Mouse (Mus musculus) adrenal gland, postnatal 10 days (tissue): ENCODE results near the gene Il16. TPM values are rescaled to one million over a fixed set of nuclear protein-coding genes. Genes with fewer than 3 reads are reported as not detected.
"Not testable (repeated sequence)": the region's sequence is repeated elsewhere in the genome, so short reads cannot be mapped to it uniquely, and the experiment has no call there.

Experiments used
- DNase-seq: peaks from one replicate; pipeline ENCODE4 v3.0.0; 2021; ENCODE audit warnings: mixed read lengths
- total RNA-seq, 2 experiments: library from RNA; stranded (reverse); gene quantifications; 2 replicates each; pipeline ENCODE4 v1.2.3; 2021

Il16 gene
- total RNA-seq, 2 experiments from 2014 or later = 8.3 to 10.1 TPM

GRCm38 (mm10) chr7:83735108-83735781, 10.3 kb downstream of the Il16 start:
- no peak for DNase-seq

DNA sequence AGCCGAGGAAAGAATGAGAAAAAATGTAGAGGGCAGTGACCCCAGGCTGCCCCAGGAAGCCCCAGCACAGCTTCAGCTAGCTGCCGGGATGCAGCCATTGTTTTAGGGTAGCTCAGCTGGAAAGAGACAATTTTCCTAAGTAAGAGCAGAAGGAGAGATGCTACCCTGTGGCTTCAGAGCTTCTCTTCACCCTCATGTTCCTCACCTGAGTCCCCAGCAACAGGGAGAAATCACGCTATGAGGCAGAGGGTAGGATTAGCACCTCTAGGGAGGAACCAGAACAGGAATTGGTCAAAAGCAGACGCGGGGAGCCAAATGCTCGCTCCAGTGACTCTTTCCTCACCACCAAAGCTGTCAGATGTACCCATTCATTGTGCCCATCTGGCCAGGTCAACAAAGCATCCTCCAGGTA, 10.8 kb downstream of the Il16 start:
- DNase-seq = no peak

- DNase-seq = no peak
These were observed 11.3 kb downstream of the Il16 start for GRCm38 (mm10) chr7:83734246-83734645.

- DNase-seq = no peak
These were observed 12.7 kb downstream of the Il16 start for GRCm38 (mm10) chr7:83732781-83733180.

GRCm38 (mm10) chr7:83731961-83732666, 13.4 kb downstream of the Il16 start:
- no peak for DNase-seq

- DNase-seq = no peak
These were observed 14.2 kb downstream of the Il16 start for GRCm38 (mm10) chr7:83731297-83731696.

- DNase-seq = no peak
These were observed 18.4 kb downstream of the Il16 start for GRCm38 (mm10) chr7:83726936-83727632.

GRCm38 (mm10) chr7:83725801-83726200, 19.7 kb downstream of the Il16 start:
- DNase-seq = no peak

- no peak for DNase-seq
These were observed 21.0 kb downstream of the Il16 start for GRCm38 (mm10) chr7:83724541-83724940.

GRCm38 (mm10) chr7:83723954-83724353, 21.6 kb downstream of the Il16 start:
- DNase-seq = no peak

- no peak for DNase-seq
These were observed 22.3 kb downstream of the Il16 start for GRCm38 (mm10) chr7:83723221-83723620.

DNA sequence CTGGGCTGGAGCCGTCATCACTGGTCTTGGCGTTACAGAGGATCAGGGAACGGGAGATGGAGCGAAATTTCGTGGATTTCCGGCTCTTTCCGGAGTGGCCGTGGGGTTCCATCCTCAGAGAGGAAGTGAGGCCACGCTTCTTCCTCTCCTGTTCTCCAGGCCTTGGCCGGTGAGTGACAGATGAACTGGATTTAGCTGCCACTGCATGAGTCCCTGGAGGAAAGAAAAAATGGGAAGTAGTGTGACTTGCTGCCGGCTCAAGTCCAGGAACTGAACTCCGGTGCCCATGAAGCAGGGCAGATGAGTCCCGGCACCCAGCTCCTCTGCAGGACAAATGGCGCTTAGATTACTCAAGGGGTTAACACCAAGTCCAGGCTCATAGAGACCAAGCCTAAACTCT, 23.0 kb downstream of the Il16 start:
- DNase-seq = no peak

- no peak for DNase-seq
These were observed 25.3 kb downstream of the Il16 start for GRCm38 (mm10) chr7:83720231-83720630.

GRCm38 (mm10) chr7:83717021-83717725, 28.4 kb downstream of the Il16 start:
- DNase-seq = peak; percentile 17

- no peak for DNase-seq
These were observed 31.9 kb downstream of the Il16 start for GRCm38 (mm10) chr7:83713639-83714038.

- DNase-seq = not testable (repeated sequence)
These were observed 33.8 kb downstream of the Il16 start for GRCm38 (mm10) chr7:83711676-83712259.

GRCm38 (mm10) chr7:83703046-83703775, 42.3 kb downstream of the Il16 start:
- no peak for DNase-seq

DNA sequence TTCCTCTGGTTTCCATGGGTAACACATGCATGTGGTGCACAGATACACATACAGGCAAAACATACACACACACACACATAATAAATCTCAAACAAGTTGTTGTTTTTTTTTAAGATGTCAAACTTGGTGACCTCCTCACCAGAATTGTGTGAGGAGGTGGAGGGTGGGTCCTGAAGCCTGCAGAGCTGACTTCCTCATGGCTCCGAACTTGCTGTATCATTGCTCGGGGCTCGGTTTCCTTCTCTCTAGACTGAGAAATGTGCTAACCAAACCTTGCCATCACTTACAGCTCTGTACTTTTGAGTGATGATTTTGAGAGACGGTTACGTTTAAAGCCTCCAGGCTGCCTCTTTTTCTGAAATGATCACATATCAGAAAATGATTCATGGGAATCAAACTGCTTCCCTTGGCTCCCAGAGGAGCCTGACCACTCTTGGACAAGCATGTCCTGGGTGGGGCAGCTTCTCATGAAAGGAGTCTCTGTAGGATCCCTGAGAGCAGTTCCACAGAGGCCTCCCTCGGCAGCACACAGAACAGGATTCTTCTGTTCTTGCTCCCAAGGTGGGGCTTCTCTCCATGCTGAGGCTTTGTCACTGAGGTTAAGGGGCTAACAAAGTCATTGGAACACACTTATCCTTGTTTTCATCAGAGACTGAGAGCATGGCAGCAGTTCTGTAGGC, 46.3 kb downstream of the Il16 start:
- DNase-seq = no peak

GRCm38 (mm10) chr7:83695449-83696212, 49.9 kb downstream of the Il16 start:
- DNase-seq = peak; percentile 37

GRCm38 (mm10) chr7:83682640-83683274, 62.8 kb downstream of the Il16 start:
- no peak for DNase-seq
